Mouse (Mus musculus): ENCODE results near the gene Tbl1x. TPM values are rescaled to one million over a fixed set of nuclear protein-coding genes. Genes with fewer than 3 reads are reported as not detected.
"Not testable (repeated sequence)": the region's sequence is repeated elsewhere in the genome, so short reads cannot be mapped to it uniquely, and the experiment has no call there.

Gene Tbl1x
- polyA plus RNA-seq, 1 experiment: 1.6 TPM

GRCm38 (mm10) chrX:77533922-77534321 is 23.1 kb downstream of the Tbl1x start:
- TF ChIP-seq FLI1 (IDR thresholded peaks at IDR 0.05; ENCODE audit: low read length) (no peak), GATA1 (IDR thresholded peaks at IDR 0.05; ENCODE audit: borderline replicate concordance, low read length) (no peak)
- Histone ChIP-seq H3K4me1 (peaks cover 17% of the 10 kb centered on the region), H3K9me3 (no peaks in the 10 kb centered on the region), H3K36me3 (replicated peaks; ENCODE audit: low read length) (no peaks in the 10 kb centered on the region), H3K27me3 (replicated peaks) (no peaks in the 10 kb centered on the region), H3K4me3 (replicated peaks) (no peak overlapping the region)

- H3K36me3 ChIP-seq (replicated peaks; ENCODE audit: low read length); H3K9me3 ChIP-seq; H3K4me3 ChIP-seq (replicated peaks); H3K27me3 ChIP-seq (replicated peaks): not testable (repeated sequence)
- H3K4me1 ChIP-seq: peaks cover 18% of the 10 kb centered on the region
These were observed 29.0 kb downstream of the Tbl1x start for GRCm38 (mm10) chrX:77539770-77540169.

- TF ChIP-seq GATA1 (IDR thresholded peaks at IDR 0.05; ENCODE audit: borderline replicate concordance, low read length): no peak
- no peaks in the 10 kb centered on the region for H3K9me3 ChIP-seq
- peaks cover 53% of the 10 kb centered on the region for H3K4me1 ChIP-seq
- H3K4me3 ChIP-seq (replicated peaks): no peak overlapping the region
- no peaks in the 10 kb centered on the region for H3K36me3 ChIP-seq (replicated peaks; ENCODE audit: low read length)
- H3K27me3 ChIP-seq (replicated peaks): peaks cover 6% of the 10 kb centered on the region
These were observed 33.2 kb downstream of the Tbl1x start for GRCm38 (mm10) chrX:77544003-77544402.

GRCm38 (mm10) chrX:77544550-77544949 is 33.7 kb downstream of the Tbl1x start:
- Histone ChIP-seq H3K4me1 (peaks cover 55% of the 10 kb centered on the region), H3K4me3 (replicated peaks) (no peak overlapping the region), H3K36me3 (replicated peaks; ENCODE audit: low read length) (no peaks in the 10 kb centered on the region), H3K27me3 (replicated peaks) (peaks cover 6% of the 10 kb centered on the region), H3K9me3 (no peaks in the 10 kb centered on the region)
- TF ChIP-seq GATA1 (IDR thresholded peaks at IDR 0.05; ENCODE audit: borderline replicate concordance, low read length): no peak
- no peak for TF ChIP-seq FLI1 (IDR thresholded peaks at IDR 0.05; ENCODE audit: low read length)

- no peak overlapping the region for H3K4me3 ChIP-seq (replicated peaks)
- no peaks in the 10 kb centered on the region for H3K36me3 ChIP-seq (replicated peaks; ENCODE audit: low read length)
- H3K27me3 ChIP-seq (replicated peaks): peaks cover 6% of the 10 kb centered on the region
- H3K4me1 ChIP-seq: peaks cover 58% of the 10 kb centered on the region
- no peaks in the 10 kb centered on the region for H3K9me3 ChIP-seq
- TF ChIP-seq GATA1 (IDR thresholded peaks at IDR 0.05; ENCODE audit: borderline replicate concordance, low read length): no peak
- TF ChIP-seq FLI1 (IDR thresholded peaks at IDR 0.05; ENCODE audit: low read length): no peak
These were observed 34.7 kb downstream of the Tbl1x start for GRCm38 (mm10) chrX:77545362-77546078.

- Histone ChIP-seq H3K9me3 (no peaks in the 10 kb centered on the region), H3K4me1 (peaks cover 58% of the 10 kb centered on the region), H3K27me3 (replicated peaks) (peaks cover 6% of the 10 kb centered on the region), H3K36me3 (replicated peaks; ENCODE audit: low read length) (no peaks in the 10 kb centered on the region), H3K4me3 (replicated peaks) (no peak overlapping the region)
- TF ChIP-seq FLI1 (IDR thresholded peaks at IDR 0.05; ENCODE audit: low read length) (no peak), GATA1 (IDR thresholded peaks at IDR 0.05; ENCODE audit: borderline replicate concordance, low read length) (no peak)
These were observed 35.6 kb downstream of the Tbl1x start for GRCm38 (mm10) chrX:77546448-77546847.

GRCm38 (mm10) chrX:77548951-77549350 is 38.1 kb downstream of the Tbl1x start:
- Histone ChIP-seq H3K9me3 (no peaks in the 10 kb centered on the region), H3K27me3 (replicated peaks) (peaks cover 7% of the 10 kb centered on the region), H3K4me3 (replicated peaks) (no peak overlapping the region), H3K4me1 (peaks cover 59% of the 10 kb centered on the region), H3K36me3 (replicated peaks; ENCODE audit: low read length) (no peaks in the 10 kb centered on the region)
- TF ChIP-seq FLI1 (IDR thresholded peaks at IDR 0.05; ENCODE audit: low read length): no peak
- TF ChIP-seq GATA1 (IDR thresholded peaks at IDR 0.05; ENCODE audit: borderline replicate concordance, low read length): no peak

- TF ChIP-seq GATA1 (IDR thresholded peaks at IDR 0.05; ENCODE audit: borderline replicate concordance, low read length) (no peak), FLI1 (IDR thresholded peaks at IDR 0.05; ENCODE audit: low read length) (no peak)
- peaks cover 47% of the 10 kb centered on the region for H3K4me1 ChIP-seq
These were observed 39.6 kb downstream of the Tbl1x start for GRCm38 (mm10) chrX:77550388-77550787.

GRCm38 (mm10) chrX:77551306-77551705 is 40.5 kb downstream of the Tbl1x start:
- H3K27me3 ChIP-seq (replicated peaks): peaks cover 7% of the 10 kb centered on the region
- TF ChIP-seq FLI1 (IDR thresholded peaks at IDR 0.05; ENCODE audit: low read length) (no peak), GATA1 (IDR thresholded peaks at IDR 0.05; ENCODE audit: borderline replicate concordance, low read length) (no peak)
- H3K9me3 ChIP-seq: no peaks in the 10 kb centered on the region
- H3K36me3 ChIP-seq (replicated peaks; ENCODE audit: low read length): no peaks in the 10 kb centered on the region
- H3K4me3 ChIP-seq (replicated peaks): no peak overlapping the region
- H3K4me1 ChIP-seq: peaks cover 44% of the 10 kb centered on the region

More at GRCm38 (mm10) chrX:77550388-77550787, 39.6 kb downstream of the Tbl1x start:
- peaks cover 7% of the 10 kb centered on the region for H3K27me3 ChIP-seq (replicated peaks)
- no peaks in the 10 kb centered on the region for H3K9me3 ChIP-seq
- no peak overlapping the region for H3K4me3 ChIP-seq (replicated peaks)
- H3K36me3 ChIP-seq (replicated peaks; ENCODE audit: low read length): no peaks in the 10 kb centered on the region

GRCm38 (mm10) chrX:77552088-77552487 is 41.3 kb downstream of the Tbl1x start:
- H3K9me3 ChIP-seq: no peaks in the 10 kb centered on the region
- H3K27me3 ChIP-seq (replicated peaks): peaks cover 5% of the 10 kb centered on the region
- TF ChIP-seq FLI1 (IDR thresholded peaks at IDR 0.05; ENCODE audit: low read length) (no peak), GATA1 (IDR thresholded peaks at IDR 0.05; ENCODE audit: borderline replicate concordance, low read length) (no peak)
- H3K36me3 ChIP-seq (replicated peaks; ENCODE audit: low read length): no peaks in the 10 kb centered on the region
- H3K4me3 ChIP-seq (replicated peaks): no peak overlapping the region
- H3K4me1 ChIP-seq: peaks cover 36% of the 10 kb centered on the region
